Mouse (Mus musculus) left cerebral cortex, postnatal 36 days (tissue): ENCODE data around the gene Xylt1. TPM values are rescaled to one million over a fixed set of nuclear protein-coding genes. Genes with fewer than 3 reads are reported as not detected.
A peak's percentile ranks its signal among the peaks of the same experiment; 100 is the strongest.

Source experiments
- DNase-seq, 2 experiments: peaks; one replicate each; pipeline ENCODE4 v3.0.0; 2021 to 2022; ENCODE audit warnings: low spot score in 2 of 2, mixed read lengths in 1 of 2
- intact Hi-C: fragments of 180-260 bp; cut with DNase I; formaldehyde crosslinking; loops from one replicate; pipeline ENCODE4 v1.15.1; 2025
- total RNA-seq, 2 experiments: library from RNA; stranded (reverse); gene quantifications; 2 replicates each; pipeline ENCODE4 v1.2.3; 2021

Xylt1 gene
- total RNA-seq, 2 experiments from 2014 or later, result 46.0 to 59.0 TPM

GRCm38 (mm10) chr7:117428690-117429224, 48.0 kb downstream of the Xylt1 start:
- no peak for DNase-seq
- intact Hi-C loops, result no loop called here

- intact Hi-C loops, result no loop called here
- DNase-seq, result no peak
Observed at GRCm38 (mm10) chr7:117429483-117429882, 48.7 kb downstream of the Xylt1 start.

- no peak for DNase-seq
- intact Hi-C loops, result no loop called here
Observed at GRCm38 (mm10) chr7:117429895-117430294, 49.1 kb downstream of the Xylt1 start.

GRCm38 (mm10) chr7:117430361-117430935, 49.7 kb downstream of the Xylt1 start:
- DNase-seq, result no peak
- intact Hi-C loops, result no loop called here

GRCm38 (mm10) chr7:117433641-117434040, 52.9 kb downstream of the Xylt1 start:
- peak; percentile 55 to 66 for DNase-seq
- intact Hi-C loops, result no loop called here

- intact Hi-C loops, result no loop called here
- no peak for DNase-seq
Observed at GRCm38 (mm10) chr7:117435091-117435490, 54.3 kb downstream of the Xylt1 start.

- DNase-seq, result peak; percentile 43 to 45
- intact Hi-C loops, result no loop called here
Observed at GRCm38 (mm10) chr7:117435730-117436441, 55.1 kb downstream of the Xylt1 start.

GRCm38 (mm10) chr7:117436892-117437291, 56.1 kb downstream of the Xylt1 start:
- DNase-seq, result peak; percentile 26 to 50
- intact Hi-C loops, result no loop called here

GRCm38 (mm10) chr7:117440994-117441393, 60.2 kb downstream of the Xylt1 start:
- intact Hi-C loops, result loop anchor here (5.0 kb wide), 1 partner anchor 59 kb away; the partner anchor contains the start of gene Xylt1
- DNase-seq, result peak; percentile 59 to 67

- DNase-seq, result no peak
- intact Hi-C loops, result loop anchor here (5.0 kb wide), 1 partner anchor 60 kb away; the partner anchor contains the start of gene Xylt1
Observed at GRCm38 (mm10) chr7:117442639-117443038, 61.9 kb downstream of the Xylt1 start.

GRCm38 (mm10) chr7:117443215-117443614, 62.4 kb downstream of the Xylt1 start:
- no peak for DNase-seq
- intact Hi-C loops, result loop anchor here (5.0 kb wide), 1 partner anchor 61 kb away; the partner anchor contains the start of gene Xylt1

- DNase-seq, result no peak
- intact Hi-C loops, result no loop called here
Observed at GRCm38 (mm10) chr7:117445471-117445870, 64.7 kb downstream of the Xylt1 start.

- no peak for DNase-seq
- intact Hi-C loops, result no loop called here
Observed at GRCm38 (mm10) chr7:117449605-117450004, 68.8 kb downstream of the Xylt1 start.

GRCm38 (mm10) chr7:117451212-117451611, 70.4 kb downstream of the Xylt1 start:
- intact Hi-C loops, result no loop called here
- DNase-seq, result no peak

GRCm38 (mm10) chr7:117452269-117452668, 71.5 kb downstream of the Xylt1 start:
- intact Hi-C loops, result no loop called here
- DNase-seq, result no peak

GRCm38 (mm10) chr7:117454789-117455548, 74.2 kb downstream of the Xylt1 start:
- intact Hi-C loops, result no loop called here
- DNase-seq, result no peak

- peak; percentile 40 to 53 for DNase-seq
Observed at GRCm38 (mm10) chr7:117462196-117462935, 81.6 kb downstream of the Xylt1 start.

GRCm38 (mm10) chr7:117464956-117465355, 84.2 kb downstream of the Xylt1 start:
- no peak for DNase-seq
- intact Hi-C loops, result loop anchor here (5.0 kb wide), 1 partner anchor 47 kb away; no protein-coding TSS in a partner anchor

More at GRCm38 (mm10) chr7:117462196-117462935, 81.6 kb downstream of the Xylt1 start:
- intact Hi-C loops, result no loop called here
